Mouse (Mus musculus) right cerebral cortex, adult 18-20 months (tissue): ENCODE measurements at regions not wholly inside any gene's neighbourhood (a gene's known extent, or its start where the extent isn't known, plus 50 kb on each side); places are given as distances from the start of the nearest gene placed in this dataset.

Source experiments
- DNase-seq: peaks from one replicate; pipeline ENCODE4 v3.0.0; 2022; ENCODE audit warnings: mixed read lengths

GRCm38 (mm10) chr3:35688111-35688510, 65.8 kb upstream of the Atp11b start:
- DNase-seq = no peak

- peak; percentile 39 for DNase-seq
These were observed 65.1 kb upstream of the Atp11b start for GRCm38 (mm10) chr3:35688781-35689180.

GRCm38 (mm10) chr3:35693039-35693438, 60.9 kb upstream of the Atp11b start:
- DNase-seq = peak; percentile 70

- DNase-seq = no peak
These were observed 60.4 kb upstream of the Atp11b start for GRCm38 (mm10) chr3:35693551-35693950.

GRCm38 (mm10) chr3:35694241-35694640, 59.7 kb upstream of the Atp11b start:
- DNase-seq = no peak

- DNase-seq = no peak
These were observed 58.0 kb upstream of the Atp11b start for GRCm38 (mm10) chr3:35695859-35696258.

GRCm38 (mm10) chr3:35699266-35699665, 54.6 kb upstream of the Atp11b start:
- DNase-seq = no peak

- no peak for DNase-seq
These were observed 53.9 kb upstream of the Atp11b start for GRCm38 (mm10) chr3:35699979-35700378.

GRCm38 (mm10) chr3:35703528-35704327, 50.2 kb upstream of the Atp11b start:
- DNase-seq = no peak
